Mouse (Mus musculus) C2C12 (cell line): Measurements from ENCODE around the gene Fbxl19. TPM values are rescaled to one million over a fixed set of nuclear protein-coding genes. Genes with fewer than 3 reads are reported as not detected.

Source experiments
- H3K27me3 ChIP-seq: one replicate; pipeline ENCODE4 v1.6.1; 2011; ENCODE audit not compliant: control insufficient read depth, insufficient read depth, insufficient read length
- H3K36me3 ChIP-seq: one replicate; pipeline ENCODE4 v1.6.1; 2011; ENCODE audit not compliant: control insufficient read depth, insufficient read depth
- H3K4me3 ChIP-seq: one replicate; pipeline ENCODE4 v1.5.1; 2011; ENCODE audit warnings: mild to moderate bottlenecking, control low read depth; ENCODE audit not compliant: poor library complexity, insufficient read depth, severe bottlenecking
- H3K79me2 ChIP-seq: one replicate; pipeline ENCODE4 v1.6.1; 2011; ENCODE audit not compliant: control insufficient read depth, insufficient read depth
- H3K79me3 ChIP-seq: one replicate; pipeline ENCODE4 v1.6.1; 2011; ENCODE audit warnings: low read depth, control low read depth
- H3ac ChIP-seq: one replicate; pipeline ENCODE3; 2011; ENCODE audit warnings: low read depth; ENCODE audit not compliant: control insufficient read depth, insufficient read length
- CEBPB ChIP-seq: IDR thresholded peaks from one replicate; pipeline ENCODE4 v1.6.1; 2011; ENCODE audit warnings: low read depth, mild to moderate bottlenecking, control low read depth, moderate library complexity
- CTCF ChIP-seq: IDR thresholded peaks from one replicate; pipeline ENCODE4 v1.5.1; 2011; ENCODE audit not compliant: control insufficient read depth, insufficient read depth, insufficient read length
- FOSL1 ChIP-seq: IDR thresholded peaks from one replicate; pipeline ENCODE4 v1.8.0; 2011; ENCODE audit warnings: mild to moderate bottlenecking, low read length; ENCODE audit not compliant: poor library complexity, insufficient read depth, severe bottlenecking
- MAX ChIP-seq: IDR thresholded peaks from one replicate; pipeline ENCODE4 v1.6.1; 2011; ENCODE audit warnings: mild to moderate bottlenecking, control low read depth
- MYOD1 ChIP-seq: IDR thresholded peaks from one replicate; pipeline ENCODE4 v1.6.1; 2011; ENCODE audit warnings: low read depth; ENCODE audit not compliant: control insufficient read depth, insufficient read length
- MYOG ChIP-seq: IDR thresholded peaks from one replicate; pipeline ENCODE4 v1.6.1; 2011; ENCODE audit not compliant: control insufficient read depth, insufficient read length; ENCODE audit errors: extremely low read depth
- USF1 ChIP-seq: IDR thresholded peaks from one replicate; pipeline ENCODE4 v1.6.1; 2011; ENCODE audit warnings: low read depth, mild to moderate bottlenecking, control low read depth, moderate library complexity
- polyA plus RNA-seq: library from polyadenylated mRNA; unstranded; fragments of >200 nt; fragmentation: generic; extraction: Trizol; gene quantifications from one replicate; pipeline ENCODE4 v1.2.1, GENCODE M21; 2012; ENCODE audit warnings: missing spikeins

Fbxl19 gene
- polyA plus RNA-seq, 1 experiment, result 26.9 TPM

GRCm38 (mm10) chr7:127810650-127811049, 66.3 kb downstream of the Fbxl19 start:
- peaks cover 4% of the 10 kb centered on the region for H3K27me3 ChIP-seq
- no peaks in the 10 kb centered on the region for H3K79me3 ChIP-seq
- no peak overlapping the region for H3ac ChIP-seq
- H3K4me3 ChIP-seq, result no peak overlapping the region
- TF ChIP-seq FOSL1, result no peak
- no peak for TF ChIP-seq CTCF
- no peak for TF ChIP-seq MYOG
- no peak for TF ChIP-seq MYOD1
- no peak for TF ChIP-seq USF1
- no peak for TF ChIP-seq CEBPB
- no peak for TF ChIP-seq MAX
- no peaks in the 10 kb centered on the region for H3K79me2 ChIP-seq
- no peaks in the 10 kb centered on the region for H3K36me3 ChIP-seq

- Histone ChIP-seq H3ac (no peak overlapping the region), H3K27me3 (peaks cover 4% of the 10 kb centered on the region), H3K79me2 (no peaks in the 10 kb centered on the region), H3K4me3 (no peak overlapping the region), H3K79me3 (no peaks in the 10 kb centered on the region), H3K36me3 (no peaks in the 10 kb centered on the region)
- no peak for TF ChIP-seq MYOD1
Measured at GRCm38 (mm10) chr7:127811240-127811639, 66.9 kb downstream of the Fbxl19 start.

- Histone ChIP-seq H3K79me3 (no peaks in the 10 kb centered on the region), H3K36me3 (no peaks in the 10 kb centered on the region), H3K79me2 (no peaks in the 10 kb centered on the region), H3ac (no peak overlapping the region), H3K27me3 (peaks cover 4% of the 10 kb centered on the region), H3K4me3 (no peak overlapping the region)
- no peak for TF ChIP-seq FOSL1
- TF ChIP-seq MAX, result no peak
- no peak for TF ChIP-seq MYOG
- no peak for TF ChIP-seq CEBPB
- no peak for TF ChIP-seq CTCF
- TF ChIP-seq USF1, result no peak
- TF ChIP-seq MYOD1, result no peak
Measured at GRCm38 (mm10) chr7:127812292-127812691, 67.9 kb downstream of the Fbxl19 start.

- Histone ChIP-seq H3K79me2 (no peaks in the 10 kb centered on the region), H3K79me3 (no peaks in the 10 kb centered on the region), H3K36me3 (no peaks in the 10 kb centered on the region), H3K4me3 (no peak overlapping the region), H3K27me3 (peaks cover 4% of the 10 kb centered on the region), H3ac (no peak overlapping the region)
- TF ChIP-seq CTCF (no peak), FOSL1 (no peak), CEBPB (no peak), USF1 (no peak), MYOD1 (no peak), MYOG (no peak), MAX (no peak)
Measured at GRCm38 (mm10) chr7:127813821-127814220, 69.5 kb downstream of the Fbxl19 start.

- Histone ChIP-seq H3K27me3 (peaks cover 4% of the 10 kb centered on the region), H3ac (no peak overlapping the region), H3K4me3 (no peak overlapping the region), H3K79me3 (no peaks in the 10 kb centered on the region), H3K36me3 (no peaks in the 10 kb centered on the region), H3K79me2 (no peaks in the 10 kb centered on the region)
- TF ChIP-seq CTCF, result no peak
- no peak for TF ChIP-seq MYOG
- no peak for TF ChIP-seq MAX
- no peak for TF ChIP-seq CEBPB
- no peak for TF ChIP-seq MYOD1
- TF ChIP-seq USF1, result no peak
- no peak for TF ChIP-seq FOSL1
Measured at GRCm38 (mm10) chr7:127814241-127814921, 70.0 kb downstream of the Fbxl19 start.

- H3K79me2 ChIP-seq, result no peaks in the 10 kb centered on the region
- H3K4me3 ChIP-seq, result no peak overlapping the region
- H3K36me3 ChIP-seq, result no peaks in the 10 kb centered on the region
- H3ac ChIP-seq, result no peak overlapping the region
- TF ChIP-seq CEBPB, result no peak
- TF ChIP-seq MYOD1, result no peak
- TF ChIP-seq MAX, result no peak
- TF ChIP-seq CTCF, result no peak
- no peak for TF ChIP-seq FOSL1
- no peaks in the 10 kb centered on the region for H3K79me3 ChIP-seq
- peaks cover 4% of the 10 kb centered on the region for H3K27me3 ChIP-seq
Measured at GRCm38 (mm10) chr7:127815116-127815665, 70.8 kb downstream of the Fbxl19 start.
